Mouse (Mus musculus): Measurements from ENCODE around the gene S100a16. TPM values are rescaled to one million over a fixed set of nuclear protein-coding genes. Genes with fewer than 3 reads are reported as not detected.

S100a16 gene
- polyA plus RNA-seq, 1 experiment from 2014 or later, result 61.6 TPM

DNA sequence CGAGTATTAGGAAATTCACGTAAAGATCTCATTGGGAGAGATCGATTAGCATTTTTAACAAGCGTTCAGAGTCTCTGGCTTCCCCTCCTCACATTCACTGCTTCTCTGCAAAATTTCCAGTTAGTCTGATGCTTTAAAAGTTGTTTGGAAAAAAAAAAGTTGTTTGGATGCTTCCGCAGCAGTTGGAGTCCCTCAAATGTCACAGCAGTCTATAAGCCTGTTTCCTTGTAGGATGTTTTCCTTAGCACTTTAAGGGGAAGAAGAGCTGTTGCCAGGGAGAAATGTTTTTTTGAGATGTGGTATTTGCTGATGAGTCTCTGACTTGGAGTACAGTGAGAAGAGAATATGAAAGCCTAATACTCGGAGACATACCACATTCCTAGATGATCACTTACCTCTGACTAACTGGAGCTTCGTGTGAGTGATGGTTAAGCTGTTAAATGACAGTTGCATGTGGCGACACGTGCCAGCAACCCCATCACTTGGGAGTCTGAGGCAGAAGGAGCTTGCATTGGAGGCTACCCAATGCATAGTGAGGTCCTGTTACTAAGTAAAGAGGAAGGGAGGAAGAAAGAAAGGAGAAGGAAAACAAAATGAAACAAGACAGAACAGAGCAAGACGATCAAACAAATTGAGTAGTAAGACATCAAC, 39.4 kb downstream of the S100a16 start:
- no peak overlapping the region for H3K9ac ChIP-seq (ENCODE audit: low read depth, low read length)
- no peaks in the 10 kb centered on the region for H3K27me3 ChIP-seq (replicated peaks; ENCODE audit: control insufficient read depth, insufficient read depth, low read length)
- no peak overlapping the region for H3K27ac ChIP-seq (ENCODE audit: low read depth, low read length)
- ATAC-seq, result no peak
- H3K9me3 ChIP-seq (ENCODE audit: control insufficient read depth), result no peaks in the 10 kb centered on the region
- H3K4me1 ChIP-seq (replicated peaks; ENCODE audit: control insufficient read depth, insufficient read depth, low read length), result no peaks in the 10 kb centered on the region
- H3K4me3 ChIP-seq (ENCODE audit: low read depth, low read length), result no peak overlapping the region
- H3K4me2 ChIP-seq (replicated peaks; ENCODE audit: low read depth), result no peak overlapping the region
- WGBS, result 72% methylated on average over 10 of the region's 10 CpGs
- no peak for TF ChIP-seq CTCF (IDR thresholded peaks at IDR 0.05; ENCODE audit: low read depth)
- H3K36me3 ChIP-seq (ENCODE audit: control insufficient read depth, insufficient read depth), result no peaks in the 10 kb centered on the region

DNA sequence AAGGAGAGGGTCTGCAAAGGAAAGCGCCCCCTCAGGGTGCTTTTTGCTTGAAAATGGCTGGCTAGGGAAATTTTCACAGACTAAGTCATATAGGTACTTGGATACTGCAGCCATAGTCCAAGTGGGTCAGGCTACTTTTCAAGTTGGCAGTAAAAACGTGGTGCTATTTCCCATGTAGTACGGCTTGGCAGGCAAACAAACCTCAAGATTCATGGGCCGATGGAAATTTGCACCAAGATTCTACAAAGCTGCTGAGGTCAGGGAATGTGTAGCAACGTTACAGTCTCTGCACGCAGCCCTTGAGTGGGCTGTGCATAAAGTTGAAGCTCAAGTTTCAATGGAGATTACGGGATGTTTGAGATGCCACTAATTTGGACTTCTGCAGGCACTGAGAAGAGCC, 42.4 kb downstream of the S100a16 start:
- WGBS, result 67% methylated on average over 7 of the region's 7 CpGs
- Histone ChIP-seq H3K4me1 (replicated peaks; ENCODE audit: control insufficient read depth, insufficient read depth, low read length) (no peaks in the 10 kb centered on the region; the same call in 1 of the 2 replicates), H3K27me3 (replicated peaks; ENCODE audit: control insufficient read depth, insufficient read depth, low read length) (no peaks in the 10 kb centered on the region), H3K9me3 (ENCODE audit: control insufficient read depth) (no peaks in the 10 kb centered on the region), H3K36me3 (ENCODE audit: control insufficient read depth, insufficient read depth) (no peaks in the 10 kb centered on the region), H3K4me3 (ENCODE audit: low read depth, low read length) (no peak overlapping the region), H3K9ac (ENCODE audit: low read depth, low read length) (no peak overlapping the region), H3K4me2 (replicated peaks; ENCODE audit: low read depth) (no peak overlapping the region), H3K27ac (ENCODE audit: low read depth, low read length) (no peak overlapping the region)
- no peak for ATAC-seq
- no peak for TF ChIP-seq CTCF (IDR thresholded peaks at IDR 0.05; ENCODE audit: low read depth)

DNA sequence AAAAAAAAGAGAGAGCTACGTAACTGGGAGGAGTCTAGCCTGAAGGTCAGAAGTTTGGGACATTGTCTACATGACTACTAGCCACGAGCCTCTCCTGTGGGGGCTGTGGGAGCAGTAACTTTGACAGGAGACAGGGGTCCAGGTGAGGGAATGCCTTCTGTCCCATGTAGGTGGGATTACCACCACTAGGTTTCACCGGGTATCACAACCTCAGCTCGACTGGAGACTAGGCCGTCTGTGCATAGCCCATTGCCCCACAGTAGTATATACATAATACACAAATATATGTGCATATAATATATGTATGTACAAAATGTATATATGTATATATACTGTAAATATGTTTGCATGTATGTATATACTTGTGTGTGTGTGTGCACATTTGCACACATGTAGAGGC, 44.1 kb downstream of the S100a16 start:
- Histone ChIP-seq H3K27ac (ENCODE audit: low read depth, low read length) (no peak overlapping the region), H3K36me3 (ENCODE audit: control insufficient read depth, insufficient read depth) (no peaks in the 10 kb centered on the region), H3K4me3 (ENCODE audit: low read depth, low read length) (no peak overlapping the region), H3K4me2 (replicated peaks; ENCODE audit: low read depth) (no peak overlapping the region), H3K4me1 (replicated peaks; ENCODE audit: control insufficient read depth, insufficient read depth, low read length) (no peaks in the 10 kb centered on the region; the same call in 1 of the 2 replicates), H3K27me3 (replicated peaks; ENCODE audit: control insufficient read depth, insufficient read depth, low read length) (no peaks in the 10 kb centered on the region), H3K9me3 (ENCODE audit: control insufficient read depth) (no peaks in the 10 kb centered on the region), H3K9ac (ENCODE audit: low read depth, low read length) (no peak overlapping the region)
- no peak for TF ChIP-seq CTCF (IDR thresholded peaks at IDR 0.05; ENCODE audit: low read depth)
- 95% methylated on average over 5 of the region's 5 CpGs for whole genome bisulfite sequencing
- ATAC-seq, result no peak

DNA sequence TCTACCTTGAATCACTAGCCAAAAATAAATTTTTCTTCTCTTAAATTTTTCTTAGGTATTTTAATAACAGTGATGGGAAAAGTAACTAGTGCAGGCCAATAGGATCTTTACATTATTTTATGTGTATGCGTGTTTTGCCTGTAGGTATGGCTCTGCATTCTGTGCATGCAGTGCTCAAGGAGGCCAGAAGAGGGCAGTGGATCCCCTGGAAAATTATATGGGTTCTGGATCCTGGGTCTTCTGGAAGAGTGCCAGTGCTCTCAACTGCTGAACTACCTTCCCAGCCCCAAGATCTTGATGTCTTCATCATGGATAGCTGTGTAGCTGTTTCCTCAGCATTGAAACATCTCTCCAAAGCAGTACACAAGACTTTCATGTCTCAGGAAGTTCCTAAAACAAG, 45.1 kb downstream of the S100a16 start:
- Histone ChIP-seq H3K9ac (ENCODE audit: low read depth, low read length) (no peak overlapping the region), H3K9me3 (ENCODE audit: control insufficient read depth) (no peaks in the 10 kb centered on the region), H3K4me1 (replicated peaks; ENCODE audit: control insufficient read depth, insufficient read depth, low read length) (peaks cover 7% of the 10 kb centered on the region), H3K4me3 (ENCODE audit: low read depth, low read length) (no peak overlapping the region), H3K4me2 (replicated peaks; ENCODE audit: low read depth) (no peak overlapping the region), H3K27ac (ENCODE audit: low read depth, low read length) (no peak overlapping the region), H3K36me3 (ENCODE audit: control insufficient read depth, insufficient read depth) (no peaks in the 10 kb centered on the region), H3K27me3 (replicated peaks; ENCODE audit: control insufficient read depth, insufficient read depth, low read length) (no peaks in the 10 kb centered on the region)
- TF ChIP-seq CTCF (IDR thresholded peaks at IDR 0.05; ENCODE audit: low read depth), result peak; percentile 56
- WGBS, result 100% methylated on average over 1 of the region's 1 CpGs
- no peak for ATAC-seq

DNA sequence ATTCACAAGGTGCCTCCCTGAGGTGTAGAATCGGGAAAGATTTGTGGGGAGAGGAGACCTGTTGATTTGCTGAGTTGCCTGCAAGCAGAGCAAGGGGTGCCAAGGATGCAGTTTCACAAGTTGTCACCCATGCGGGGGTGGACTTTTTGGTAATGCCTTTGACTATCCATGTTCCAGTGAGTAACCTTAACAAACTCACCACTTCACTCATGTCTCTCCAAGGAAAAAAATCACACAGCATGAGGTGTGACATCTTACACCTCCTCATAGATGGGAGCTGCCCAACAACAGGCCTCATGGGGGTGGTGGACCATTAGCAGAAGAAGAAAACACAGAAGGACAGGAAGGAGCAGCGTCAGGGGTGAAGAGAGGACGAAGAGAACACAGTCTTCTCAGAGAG, 45.5 kb downstream of the S100a16 start:
- Histone ChIP-seq H3K4me1 (replicated peaks; ENCODE audit: control insufficient read depth, insufficient read depth, low read length) (peaks cover 7% of the 10 kb centered on the region), H3K9ac (ENCODE audit: low read depth, low read length) (no peak overlapping the region), H3K4me3 (ENCODE audit: low read depth, low read length) (no peak overlapping the region), H3K27me3 (replicated peaks; ENCODE audit: control insufficient read depth, insufficient read depth, low read length) (no peaks in the 10 kb centered on the region), H3K27ac (ENCODE audit: low read depth, low read length) (no peak overlapping the region), H3K36me3 (ENCODE audit: control insufficient read depth, insufficient read depth) (no peaks in the 10 kb centered on the region), H3K4me2 (replicated peaks; ENCODE audit: low read depth) (no peak overlapping the region), H3K9me3 (ENCODE audit: control insufficient read depth) (no peaks in the 10 kb centered on the region)
- ATAC-seq, result no peak
- WGBS, result 91% methylated on average over 4 of the region's 4 CpGs
- no peak for TF ChIP-seq CTCF (IDR thresholded peaks at IDR 0.05; ENCODE audit: low read depth)

DNA sequence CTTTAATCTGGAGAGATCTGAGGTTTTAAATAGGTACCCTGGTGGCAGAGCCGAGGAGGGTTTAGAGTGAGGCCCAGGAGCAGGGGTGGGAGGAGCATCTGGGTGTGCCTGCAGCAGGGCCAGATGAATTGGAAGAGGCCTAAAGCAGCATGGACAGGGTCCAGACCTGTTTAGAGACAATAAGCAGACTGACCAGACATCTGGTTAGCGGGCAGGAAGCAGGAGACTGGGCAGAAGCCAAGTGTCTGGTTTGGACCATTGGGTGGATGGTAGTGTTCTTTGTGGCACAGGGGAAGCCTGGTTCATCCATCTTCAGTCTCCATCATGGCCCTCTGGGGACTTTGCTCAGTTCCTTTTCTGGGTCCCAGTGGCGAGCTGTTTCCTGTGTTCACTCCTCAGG, 46.8 kb downstream of the S100a16 start:
- no peak overlapping the region for H3K9ac ChIP-seq (ENCODE audit: low read depth, low read length)
- no peaks in the 10 kb centered on the region for H3K9me3 ChIP-seq (ENCODE audit: control insufficient read depth)
- no peaks in the 10 kb centered on the region for H3K27me3 ChIP-seq (replicated peaks; ENCODE audit: control insufficient read depth, insufficient read depth, low read length)
- no peak for TF ChIP-seq CTCF (IDR thresholded peaks at IDR 0.05; ENCODE audit: low read depth)
- WGBS, result 31% methylated on average over 3 of the region's 3 CpGs
- no peak overlapping the region; the same call in 1 of the 2 replicates for H3K27ac ChIP-seq (ENCODE audit: low read depth, low read length)
- H3K4me2 ChIP-seq (replicated peaks; ENCODE audit: low read depth), result no peak overlapping the region
- 0 out of 2 replicates have a peak, but pooled peaks have one; percentile 18 for ATAC-seq
- H3K4me3 ChIP-seq (ENCODE audit: low read depth, low read length), result no peak overlapping the region
- no peaks in the 10 kb centered on the region for H3K36me3 ChIP-seq (ENCODE audit: control insufficient read depth, insufficient read depth)
- peaks cover 7% of the 10 kb centered on the region for H3K4me1 ChIP-seq (replicated peaks; ENCODE audit: control insufficient read depth, insufficient read depth, low read length)

Data from intestine, postnatal 0 days (tissue).